Mouse (Mus musculus) kidney, postnatal 10 days (tissue): ENCODE results near the gene Msh3.
"Not testable (repeated sequence)": the region's sequence is repeated elsewhere in the genome, so short reads cannot be mapped to it uniquely, and the experiment has no call there.

Experiments
- DNase-seq: peaks from one replicate; pipeline ENCODE4 v3.0.0; 2021; ENCODE audit warnings: mixed read lengths

Msh3 gene

DNA sequence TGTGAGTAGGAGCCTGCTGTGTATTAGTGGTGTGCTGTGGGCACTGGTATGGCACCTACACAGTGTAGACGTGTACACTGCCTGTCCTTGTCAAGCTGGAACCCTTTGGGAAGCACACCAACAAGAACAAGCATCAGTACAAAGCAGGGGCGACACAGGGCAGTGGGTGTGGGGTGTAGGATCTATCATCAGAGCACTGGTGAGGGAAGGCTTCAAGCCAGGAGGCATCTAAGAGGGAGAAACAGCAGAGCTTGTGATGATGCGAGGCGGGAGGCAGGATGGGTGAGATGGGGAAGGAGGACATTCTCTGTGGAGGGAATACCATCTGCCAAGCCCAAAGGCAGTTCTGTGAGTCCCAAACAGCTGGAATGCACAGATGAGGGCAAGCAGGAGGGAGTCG lies 107.8 kb downstream of the Msh3 start:
- DNase-seq, result no peak

DNA sequence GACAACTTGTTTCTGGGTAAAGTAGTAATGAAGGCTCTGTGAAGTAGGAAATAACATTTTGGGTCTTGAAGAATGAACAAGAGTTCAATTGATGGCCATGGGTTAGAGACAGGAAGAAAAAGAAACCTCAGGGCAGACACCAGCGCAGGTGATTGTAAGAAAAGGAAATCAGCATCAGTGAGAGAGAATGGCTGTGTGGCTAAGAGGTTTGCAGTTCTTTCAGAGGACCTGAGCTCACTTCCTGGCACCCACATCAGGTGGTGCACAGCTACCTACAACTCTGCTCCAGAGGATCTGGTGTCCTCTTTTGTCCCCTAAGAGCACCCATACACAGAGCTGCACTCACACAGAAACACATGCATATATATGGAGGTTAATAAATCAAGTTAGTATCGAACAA lies 110.1 kb downstream of the Msh3 start:
- DNase-seq, result no peak

DNA sequence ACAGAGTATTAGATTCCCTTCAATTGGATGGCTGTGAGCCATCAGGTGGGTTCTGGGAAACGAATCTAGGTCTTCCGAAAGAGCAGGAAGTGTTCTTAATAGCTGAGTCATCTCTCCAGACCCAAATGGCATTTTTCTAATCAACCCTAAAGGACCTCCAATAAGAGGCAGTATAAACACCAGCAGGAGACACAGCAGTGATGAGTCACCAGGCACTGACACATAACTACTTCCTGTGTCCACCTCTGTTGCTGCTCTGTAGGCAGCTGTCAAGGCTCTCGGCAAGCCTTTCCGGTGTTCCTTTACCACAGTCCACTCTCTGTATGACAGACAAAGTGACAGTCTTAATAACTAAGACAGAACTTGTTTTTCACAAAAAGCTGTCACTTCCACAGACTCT lies 113.4 kb downstream of the Msh3 start:
- no peak for DNase-seq

DNA sequence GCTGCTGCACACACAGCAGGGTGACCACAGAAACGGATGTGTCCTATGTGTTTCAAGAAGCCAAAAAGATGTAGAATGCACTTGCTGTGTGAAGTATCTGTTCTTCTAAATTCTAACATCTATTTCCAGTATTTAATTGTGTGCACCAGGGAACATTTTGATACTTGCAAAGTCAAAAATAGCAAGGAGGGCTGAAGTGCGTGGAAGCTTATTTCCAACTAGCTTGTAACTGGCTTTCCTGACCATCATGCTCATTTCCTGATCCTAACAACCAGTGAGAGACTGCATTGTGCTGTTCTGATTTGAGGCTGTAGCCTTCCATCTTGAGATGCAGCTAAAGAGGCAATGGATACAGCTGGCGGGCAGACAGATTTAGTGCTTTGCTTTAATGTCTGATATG lies 116.9 kb downstream of the Msh3 start:
- no peak for DNase-seq

DNA sequence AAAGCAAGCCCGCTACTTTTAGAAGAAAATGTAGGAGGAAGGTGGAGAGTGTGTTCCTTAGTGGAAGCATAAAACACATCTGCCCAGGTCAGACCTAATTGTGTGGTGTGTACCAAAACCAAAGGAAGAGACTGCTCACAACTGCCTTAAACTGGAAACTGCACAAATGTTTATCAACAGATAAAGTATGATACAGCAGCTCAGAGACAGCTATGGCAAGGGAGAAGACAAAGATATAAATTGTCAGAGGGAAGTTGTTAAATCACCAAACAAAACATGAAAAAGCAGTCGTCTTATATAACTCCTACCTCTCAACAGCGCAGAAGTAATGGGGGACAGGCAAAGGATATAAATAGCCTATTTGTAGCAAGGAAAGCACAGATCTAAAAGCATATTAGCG lies 117.8 kb downstream of the Msh3 start:
- no peak for DNase-seq

DNA sequence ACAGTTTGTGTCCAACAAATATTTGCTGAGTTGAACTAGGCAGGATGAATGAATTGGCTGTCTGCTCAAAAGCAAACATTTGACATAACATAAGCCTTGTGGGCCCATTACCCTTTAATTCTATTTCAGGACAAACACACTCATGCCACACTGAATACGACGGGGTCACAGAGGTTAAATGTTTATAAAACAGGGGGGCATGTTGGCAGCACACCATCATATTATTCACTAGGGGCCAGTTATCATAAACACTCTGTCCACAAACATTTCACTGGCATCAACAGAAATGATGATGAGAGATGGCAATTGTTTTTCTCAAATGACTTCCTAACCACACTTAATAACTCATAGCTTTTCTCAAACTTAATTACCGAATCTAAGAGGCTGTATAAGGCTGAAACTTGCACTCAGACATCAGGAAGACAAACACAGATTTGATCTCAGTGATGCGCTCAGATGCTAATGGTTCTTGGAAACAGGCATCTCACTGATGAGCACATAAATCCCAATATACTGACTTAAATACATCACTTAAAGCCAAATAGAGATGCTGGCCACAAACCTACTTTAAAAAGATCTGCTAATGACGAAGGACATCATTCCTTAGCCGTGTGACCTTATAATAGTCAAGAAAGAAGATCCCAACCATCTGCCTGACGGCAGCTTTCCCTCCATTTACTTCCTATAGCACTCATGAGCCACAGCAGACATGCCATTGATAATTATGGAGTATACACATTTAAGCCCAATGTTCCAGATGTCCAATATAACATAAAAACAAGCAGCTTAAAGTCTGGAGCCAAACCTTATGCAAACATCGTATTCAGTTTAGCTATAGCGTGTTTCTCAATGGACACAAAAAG lies 122.5 kb downstream of the Msh3 start:
- no peak for DNase-seq

DNA sequence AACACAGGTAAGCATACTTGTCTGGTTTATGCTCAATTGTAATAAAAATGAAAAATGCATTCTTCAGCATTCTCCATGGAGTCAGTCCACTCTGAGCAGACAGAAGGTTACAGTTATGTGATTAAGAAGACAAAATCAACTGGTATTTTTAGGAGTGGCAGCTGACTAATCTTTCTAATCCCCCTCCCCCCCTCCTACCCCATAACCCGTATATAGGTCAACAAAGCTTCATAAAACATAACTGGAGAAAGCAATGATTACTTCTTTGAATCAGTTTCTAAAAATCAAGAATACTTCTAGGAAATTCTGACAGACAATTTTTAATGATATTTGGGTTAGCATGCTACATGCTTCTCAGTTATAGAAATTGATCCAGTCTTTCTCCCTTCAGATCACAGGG lies 126.8 kb downstream of the Msh3 start:
- no peak for DNase-seq

DNA sequence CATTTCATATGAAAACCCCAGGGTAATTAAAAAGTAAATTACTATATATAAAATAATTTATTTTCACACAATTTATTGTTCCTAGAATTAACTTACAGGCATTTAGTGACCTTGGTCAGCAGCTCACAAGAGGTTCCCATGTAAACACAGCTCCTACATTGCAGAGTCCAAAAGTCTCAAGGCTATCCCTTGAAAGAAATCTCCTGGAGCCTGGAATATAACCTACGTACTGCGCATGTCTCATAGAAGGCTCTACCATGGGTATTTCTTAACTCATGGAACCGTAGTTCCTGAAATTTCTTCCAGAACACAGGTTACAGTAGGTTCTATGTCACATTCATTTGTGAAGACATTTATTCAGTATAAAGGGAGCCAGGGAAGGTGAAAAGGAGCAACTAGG lies 131.2 kb downstream of the Msh3 start:
- no peak for DNase-seq

DNA sequence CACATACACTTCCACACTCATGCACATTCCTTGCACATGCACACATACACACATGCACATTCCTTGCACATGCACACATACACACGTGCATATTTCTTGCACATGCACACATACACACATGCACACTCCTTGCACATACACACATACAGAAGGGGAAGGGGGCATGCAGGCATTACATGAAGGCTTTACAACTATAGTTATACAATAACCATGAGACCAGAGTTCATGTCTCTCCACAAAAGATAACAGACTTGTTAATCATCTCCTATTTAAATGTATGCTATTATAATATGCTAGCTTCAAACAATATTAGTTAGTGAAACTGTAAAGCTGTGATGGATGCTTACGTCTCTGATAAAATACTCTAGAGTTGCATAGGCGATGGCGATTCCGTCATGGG lies 132.0 kb downstream of the Msh3 start:
- no peak for DNase-seq

DNA sequence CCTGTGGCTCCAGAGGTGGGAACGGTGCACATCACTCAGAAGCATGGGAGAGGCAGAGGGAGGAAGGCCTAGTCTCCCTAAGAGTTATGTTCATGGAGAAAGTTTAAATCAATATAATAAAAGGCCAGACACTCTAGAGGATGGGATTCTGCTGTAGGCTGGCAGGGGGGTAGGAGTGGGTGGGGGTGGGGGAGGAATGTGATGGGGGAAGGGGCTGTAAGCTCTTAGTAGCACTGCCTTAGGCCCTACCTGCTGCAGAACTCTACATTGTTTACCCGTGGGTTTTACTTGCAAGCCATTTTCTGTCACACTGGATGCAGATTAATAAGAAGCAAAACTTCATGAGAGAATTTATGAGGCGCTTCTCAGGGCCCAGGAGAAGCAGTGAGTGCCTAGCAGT lies 135.0 kb downstream of the Msh3 start:
- no peak for DNase-seq

DNA sequence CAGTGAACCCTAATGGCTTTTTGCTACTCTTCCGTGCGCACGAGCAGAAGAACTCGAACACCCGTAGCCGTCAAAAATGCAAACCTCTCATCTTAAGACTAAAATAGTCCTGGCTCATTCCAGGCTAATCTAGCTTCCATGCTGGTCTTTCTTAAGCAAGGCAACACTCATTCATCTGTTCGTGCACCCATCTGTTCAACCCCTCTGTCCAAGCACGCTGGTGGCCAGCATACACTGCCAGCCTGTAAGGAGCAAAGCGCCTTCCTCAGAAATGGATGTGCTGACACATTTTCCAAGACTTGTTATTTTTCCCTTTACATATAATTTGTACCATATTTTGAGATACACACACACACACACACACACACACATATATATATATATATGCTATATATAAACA lies 137.6 kb downstream of the Msh3 start:
- no peak for DNase-seq

DNA sequence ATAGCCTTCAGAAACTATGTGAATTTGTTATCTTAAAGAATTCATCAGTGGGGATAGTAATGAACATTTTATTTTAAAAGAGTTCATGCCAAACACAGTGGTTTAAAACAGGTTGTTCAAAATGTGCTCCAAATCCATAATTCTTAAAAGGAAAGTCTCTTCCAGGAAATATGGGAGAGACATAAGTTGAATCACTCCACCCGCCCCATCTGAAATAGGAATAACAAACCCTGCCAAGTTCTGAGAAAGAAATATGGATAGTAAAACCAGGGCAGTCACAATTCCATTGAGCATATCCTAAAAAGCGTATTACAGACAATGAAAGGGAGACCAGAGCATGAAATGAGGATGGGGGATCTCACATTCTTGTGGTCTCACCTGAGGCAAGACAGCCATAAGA lies 157.9 kb downstream of the Msh3 start:
- DNase-seq, result no peak

DNA sequence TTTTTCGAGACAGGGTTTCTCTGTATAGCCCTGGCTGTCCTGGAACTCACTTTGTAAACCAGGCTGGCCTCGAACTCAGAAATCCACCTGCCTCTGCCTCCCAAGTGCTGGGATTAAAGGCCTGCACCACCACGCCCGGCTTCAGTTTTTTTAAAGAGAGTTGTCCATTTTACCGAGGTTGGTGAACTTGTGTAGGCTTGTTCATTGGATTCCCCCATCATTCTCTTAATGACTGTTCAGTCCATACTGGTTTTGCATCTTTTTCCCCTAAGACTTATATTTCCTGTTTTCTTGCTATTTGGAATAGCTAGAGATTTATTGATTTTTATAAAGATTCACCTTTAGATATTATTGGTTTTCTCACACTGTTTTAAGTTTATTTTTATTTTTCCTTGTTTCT lies 161.0 kb downstream of the Msh3 start:
- not testable (repeated sequence) for DNase-seq

DNA sequence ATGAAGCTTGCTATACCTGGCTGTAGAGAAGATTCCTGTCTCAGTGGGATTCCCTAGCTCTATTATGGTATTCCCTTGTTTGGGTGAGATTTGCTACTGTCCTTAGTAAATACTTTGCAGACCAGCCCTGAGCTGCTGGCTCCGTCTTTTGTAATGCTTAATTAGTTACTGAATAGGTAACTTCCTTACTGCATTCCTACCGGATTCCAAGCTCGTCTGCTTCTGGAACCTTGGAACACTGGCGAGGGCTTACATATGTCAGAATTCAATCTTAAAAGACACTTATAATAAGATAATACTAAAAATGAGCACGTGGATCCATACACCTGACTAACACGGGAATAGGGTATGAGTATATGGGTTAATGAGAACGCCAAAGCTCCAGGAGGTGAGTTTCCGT lies 182.1 kb downstream of the Msh3 start:
- DNase-seq, result peak; percentile 7
